Mouse (Mus musculus): ENCODE data around the gene Ulk2.
"Not testable (repeated sequence)": the region's sequence is repeated elsewhere in the genome, so short reads cannot be mapped to it uniquely, and the experiment has no call there.

The Ulk2 gene

DNA sequence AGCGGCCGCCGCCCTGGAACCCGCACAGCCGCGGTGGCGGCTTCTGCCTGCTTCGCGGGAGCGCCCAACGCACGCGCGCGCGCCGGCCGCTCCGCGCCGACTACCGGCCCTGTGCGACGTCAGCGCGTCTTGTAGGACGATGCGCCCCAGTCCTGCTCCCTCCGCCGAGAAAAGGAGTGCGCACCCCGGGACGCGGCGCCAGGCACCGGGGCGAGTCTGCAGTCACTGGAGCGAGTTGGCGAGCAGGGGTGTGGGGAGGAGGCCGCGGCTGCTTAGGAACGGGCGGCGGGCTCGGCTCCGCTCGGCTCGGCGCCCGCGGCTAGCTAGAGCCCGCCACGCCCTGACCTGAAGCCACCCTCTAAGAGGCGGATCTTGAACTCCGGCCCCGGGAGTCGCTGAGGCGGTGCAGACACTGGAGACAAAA is at the start of gene Ulk2:
Gene Ulk2 (minus strand): TSS at position 86 of the 424 bp plus-strand sequence.
- DNase-seq (ENCODE audit: low spot score) = peak; percentile 87

DNA sequence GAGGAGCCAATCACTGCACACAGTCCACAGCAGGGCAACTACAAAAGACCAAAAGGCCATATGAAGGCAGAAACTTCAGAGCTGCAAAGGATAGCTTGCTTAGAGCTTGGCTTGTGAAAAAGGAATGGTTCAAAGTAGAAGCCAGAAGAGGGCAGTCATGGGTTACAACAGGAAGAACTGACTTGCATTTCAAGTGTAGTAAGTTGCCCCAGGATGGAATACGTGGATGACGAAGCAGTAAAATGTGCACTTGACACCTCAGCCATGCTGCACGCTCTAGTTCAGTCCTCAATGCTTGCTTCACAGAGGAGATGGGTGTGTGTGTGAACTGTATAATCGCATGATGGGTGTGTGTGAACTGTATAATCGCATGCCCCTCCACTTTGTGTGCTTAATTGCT is 27.3 kb upstream of the Ulk2 start:
- DNase-seq (ENCODE audit: low spot score) = no peak

DNA sequence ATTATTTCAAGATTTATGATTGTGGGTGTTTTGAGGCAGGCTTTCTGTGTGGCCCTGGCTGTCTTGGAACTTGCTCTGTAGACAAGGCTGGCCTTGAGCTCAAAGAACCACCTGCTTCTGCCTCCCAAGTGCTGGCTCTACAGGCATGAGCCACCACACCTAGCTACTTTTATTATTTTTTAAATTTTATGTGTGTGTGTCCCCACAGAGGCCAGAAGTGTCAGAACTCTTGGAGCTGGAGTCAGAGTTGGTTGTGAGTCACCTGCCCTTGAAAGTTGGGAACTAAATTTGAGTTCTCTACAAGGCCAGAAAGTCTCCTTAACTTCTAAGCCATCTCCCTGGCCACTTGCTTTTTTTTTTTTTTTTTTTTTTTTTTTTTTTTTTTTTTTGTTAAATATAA is 25.0 kb upstream of the Ulk2 start:
- DNase-seq (ENCODE audit: low spot score) = no peak

DNA sequence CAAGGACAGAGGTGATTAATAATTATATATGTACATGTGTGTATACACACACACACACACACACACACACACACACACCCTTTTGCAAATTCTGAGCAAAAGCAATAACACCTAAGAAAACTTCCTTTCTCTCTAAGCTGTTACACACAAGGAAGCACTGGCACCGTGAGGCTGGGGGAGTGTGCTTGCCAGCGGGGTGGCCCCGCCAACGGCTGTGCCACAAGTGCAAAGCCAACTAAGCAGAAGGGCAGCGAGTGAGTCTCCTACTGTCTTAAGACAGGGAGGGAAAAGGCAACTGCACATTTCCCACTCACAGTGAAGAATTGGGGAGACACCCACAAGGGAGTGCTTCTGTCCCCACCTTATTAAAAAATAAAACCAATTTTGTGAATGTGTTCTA is 17.0 kb upstream of the Ulk2 start:
- no peak for DNase-seq (ENCODE audit: low spot score)

DNA sequence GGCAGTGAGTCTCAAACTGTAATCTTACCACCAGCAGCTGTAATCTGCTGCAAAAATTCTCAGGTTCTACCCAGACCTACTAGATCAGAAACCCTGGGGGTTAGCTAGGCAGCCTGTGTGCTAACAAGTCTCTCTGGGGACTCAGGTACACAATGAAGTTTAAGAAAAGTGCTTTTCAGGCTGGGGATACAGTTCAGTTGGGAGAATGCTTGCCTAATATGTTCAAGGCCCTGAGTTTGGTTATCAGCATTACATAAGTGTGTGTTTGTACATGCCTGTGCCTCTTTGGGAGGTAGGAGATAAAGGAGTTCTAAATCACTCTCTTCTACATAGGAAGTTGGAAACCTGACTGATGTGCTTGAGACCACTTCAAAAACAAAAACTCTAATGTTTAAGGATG is 12.0 kb upstream of the Ulk2 start:
- no peak for DNase-seq (ENCODE audit: low spot score)

DNA sequence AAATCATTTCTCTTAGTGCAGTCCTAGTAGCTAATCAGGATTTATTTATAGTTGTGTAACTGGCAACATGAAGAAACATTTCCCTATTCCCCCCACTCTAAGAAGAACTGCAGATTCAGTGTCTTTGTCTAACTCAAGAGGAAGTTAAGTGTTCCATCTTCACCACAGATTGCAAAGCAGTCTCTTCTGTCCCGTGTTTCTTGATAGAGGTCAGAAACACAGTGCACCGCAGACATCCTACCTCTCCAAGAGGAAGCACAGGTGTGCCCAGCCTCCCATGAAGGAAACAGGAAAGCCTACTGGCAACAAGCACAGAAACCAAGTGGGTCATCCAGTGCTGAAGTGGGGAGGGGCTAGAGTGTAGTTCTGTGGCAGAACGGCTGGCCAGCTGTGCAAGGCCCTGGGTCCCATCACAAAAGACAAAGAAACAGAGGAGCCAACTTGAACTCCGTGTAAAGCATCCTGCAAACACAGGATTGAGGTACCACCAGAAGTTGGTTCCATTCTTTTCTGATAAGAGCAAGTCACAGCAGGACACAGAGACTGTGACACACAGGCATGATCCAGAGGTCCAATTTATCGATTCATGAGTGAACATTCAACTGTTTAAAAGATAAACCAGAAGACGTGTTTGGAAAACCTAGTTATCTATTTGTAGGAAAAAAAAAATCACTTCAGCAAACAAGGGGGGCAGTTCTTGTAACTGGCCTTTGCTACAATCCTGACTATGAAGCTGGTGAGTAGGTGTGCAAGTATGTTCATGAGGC is 7.1 kb upstream of the Ulk2 start:
- DNase-seq (ENCODE audit: low spot score) = no peak

DNA sequence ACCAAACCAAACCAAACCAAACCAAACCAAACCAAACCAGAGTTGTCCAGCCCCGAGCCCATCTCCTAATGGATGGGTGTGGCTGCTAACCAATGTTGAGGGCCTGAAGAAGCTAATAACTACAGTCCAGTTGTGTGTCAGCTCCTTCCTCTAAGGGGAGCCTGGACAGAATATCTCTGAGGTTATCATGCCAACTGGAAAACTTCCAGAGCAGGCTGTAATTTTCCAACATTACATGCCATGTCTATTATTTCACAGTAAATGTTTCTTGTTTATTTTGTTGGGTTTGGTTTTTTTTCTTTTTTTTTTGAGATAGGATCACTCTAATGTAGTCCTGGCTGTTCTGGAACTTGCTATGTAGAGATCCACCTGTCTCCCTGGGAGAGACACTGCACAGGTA is 4.4 kb upstream of the Ulk2 start:
- DNase-seq (ENCODE audit: low spot score) = no peak

DNA sequence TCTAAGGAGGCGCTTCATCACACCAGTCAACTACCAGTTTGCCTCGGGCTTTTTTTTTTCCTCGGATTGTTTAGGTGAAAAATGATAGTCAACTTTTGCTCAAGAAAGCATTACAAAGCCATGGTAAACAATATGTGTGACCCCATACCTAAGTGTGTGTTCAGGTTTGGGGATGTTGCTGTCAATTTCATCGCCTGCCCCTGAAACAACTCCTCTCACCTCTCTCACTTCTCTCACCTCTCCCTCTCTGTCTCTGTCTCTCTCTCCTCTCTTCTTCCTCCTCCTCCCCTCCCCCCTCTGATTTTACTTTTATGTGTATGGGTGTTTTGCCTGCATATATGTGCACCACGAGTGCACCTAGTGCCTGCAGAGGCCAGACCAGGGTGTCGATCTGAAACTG is 666 bp upstream of the Ulk2 start:
- DNase-seq (ENCODE audit: low spot score) = no peak

DNA sequence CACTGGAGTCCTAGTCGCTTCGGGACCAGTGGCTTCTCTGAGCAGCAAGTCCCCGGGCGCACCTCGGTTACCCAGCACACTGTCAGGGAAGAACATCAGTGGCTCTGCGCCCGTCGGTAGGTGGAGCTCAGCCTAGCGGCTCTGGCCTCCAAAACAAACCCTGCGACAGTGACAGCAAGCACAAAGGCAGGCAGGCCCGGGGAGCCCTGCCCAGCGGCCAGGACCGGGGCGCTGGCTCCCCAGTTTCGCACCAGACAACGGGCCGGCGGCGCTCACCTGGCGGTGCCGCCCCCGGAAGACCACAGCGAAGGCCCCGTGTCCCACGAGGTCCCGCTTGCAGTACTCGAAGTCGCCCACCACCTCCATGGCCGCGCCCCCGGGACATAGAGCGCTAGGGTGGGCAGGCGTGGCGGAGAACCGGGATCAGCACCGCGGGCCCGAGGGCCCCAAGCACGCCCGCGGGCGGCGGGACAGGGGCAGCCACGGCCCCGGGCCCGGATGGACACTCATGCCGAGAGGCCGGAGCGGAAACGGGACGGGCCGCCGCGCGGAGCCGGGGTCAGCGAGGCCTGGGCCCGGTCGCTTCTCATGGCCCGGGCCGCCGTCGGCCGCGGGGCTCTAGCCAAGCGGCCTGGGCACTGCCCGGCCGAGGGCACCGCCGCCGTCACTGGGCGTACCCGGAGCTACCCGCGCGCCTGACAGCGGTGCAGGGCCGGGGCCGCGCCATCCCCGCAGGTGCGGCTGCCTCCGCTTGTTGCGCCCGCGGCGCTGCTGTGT is 474 bp downstream of the Ulk2 start:
- DNase-seq (ENCODE audit: low spot score) = peak; percentile 43

DNA sequence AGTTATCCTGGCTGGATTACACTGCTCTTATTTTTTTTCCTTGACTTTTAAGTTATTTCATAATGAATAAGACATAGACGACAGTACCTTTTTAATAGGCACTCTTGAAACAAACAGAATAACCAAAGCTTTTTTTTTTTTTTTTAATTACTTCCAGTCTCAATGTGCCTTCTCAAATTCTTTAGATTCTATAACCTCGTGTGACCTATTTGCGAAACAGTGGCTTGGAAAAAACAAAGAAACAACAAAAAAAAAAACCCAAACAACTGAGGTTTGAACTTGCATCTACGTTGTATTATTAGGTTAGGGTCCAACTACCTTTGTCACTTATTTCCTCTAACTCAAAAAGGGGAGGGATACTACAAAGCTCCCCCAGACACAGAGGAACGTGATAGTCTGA is 1.2 kb downstream of the Ulk2 start:
- no peak for DNase-seq (ENCODE audit: low spot score)

DNA sequence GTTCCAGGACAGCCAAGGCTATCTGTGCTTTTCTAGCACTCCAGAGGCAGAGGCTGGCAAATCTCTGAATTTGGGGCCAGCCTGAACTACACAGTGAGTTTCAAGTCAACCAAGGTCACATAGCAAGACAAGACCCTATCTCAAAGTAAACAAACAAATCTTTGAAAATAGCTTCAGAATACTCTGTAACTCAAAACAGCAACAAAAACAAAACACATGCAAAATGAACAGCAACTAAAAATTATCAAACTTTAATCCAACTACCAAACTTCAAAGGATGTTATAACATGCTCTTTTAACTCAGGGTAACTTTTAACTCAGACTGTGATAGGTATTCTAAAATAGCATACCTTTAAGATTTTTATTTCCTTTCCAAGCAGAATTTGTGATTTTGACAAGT is 2.0 kb downstream of the Ulk2 start:
- no peak for DNase-seq (ENCODE audit: low spot score)

DNA sequence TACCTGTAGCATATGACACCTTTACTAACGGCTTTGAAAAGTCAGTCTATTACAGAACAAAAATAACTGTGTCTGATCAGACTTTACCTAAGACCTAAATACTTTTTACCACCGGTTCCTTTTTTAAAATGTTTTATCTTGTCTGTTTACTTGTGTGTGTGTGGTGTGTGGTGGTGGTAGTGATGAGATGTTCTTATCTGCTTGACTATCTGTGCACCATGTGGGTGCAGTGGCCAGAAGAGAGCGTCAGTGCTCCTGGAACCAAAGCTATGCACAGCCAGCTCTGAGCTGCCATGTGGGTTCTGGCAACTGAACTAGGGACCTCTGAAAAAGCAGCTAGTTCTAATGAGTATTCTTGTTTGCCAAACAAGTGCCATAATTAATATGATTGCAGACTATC is 3.7 kb downstream of the Ulk2 start:
- no peak for DNase-seq (ENCODE audit: low spot score)

DNA sequence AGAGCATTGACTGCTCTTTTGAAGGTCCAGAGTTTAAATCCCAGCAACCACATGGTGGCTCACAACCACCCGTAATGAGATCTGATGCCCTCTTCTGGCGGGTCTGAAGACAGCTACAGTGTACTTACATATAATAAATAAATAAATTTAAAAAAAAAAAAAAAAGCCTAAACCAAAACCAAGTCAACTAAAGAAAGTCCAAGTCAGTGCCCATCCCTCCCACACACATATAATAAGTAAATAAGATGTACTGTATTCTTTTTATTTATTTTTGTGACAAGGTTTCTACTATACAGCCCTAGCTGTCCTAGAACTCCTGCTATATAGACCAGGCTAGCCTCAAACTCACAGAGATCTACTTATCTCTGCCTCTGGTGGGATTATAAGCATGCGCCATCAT is 14.2 kb downstream of the Ulk2 start:
- not testable (repeated sequence) for DNase-seq (ENCODE audit: low spot score)

DNA sequence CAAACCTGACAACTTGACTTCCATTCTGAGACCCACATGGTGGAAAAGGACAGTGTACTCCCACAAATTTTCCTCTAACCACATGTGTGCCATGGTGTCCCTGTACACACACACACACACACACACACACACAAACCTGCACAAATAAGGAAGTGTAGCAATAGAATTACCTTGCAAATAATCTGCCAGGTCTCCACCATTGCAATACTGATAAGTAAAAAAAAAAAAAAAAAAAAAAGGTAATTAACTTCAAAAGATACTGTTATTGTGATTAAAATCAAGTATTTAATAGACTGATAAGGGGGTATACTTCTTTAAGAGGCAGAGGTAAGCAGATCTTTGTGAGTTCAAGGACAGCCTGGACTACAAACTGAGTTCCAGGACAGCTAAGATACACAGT is 14.9 kb downstream of the Ulk2 start:
- DNase-seq (ENCODE audit: low spot score) = no peak

DNA sequence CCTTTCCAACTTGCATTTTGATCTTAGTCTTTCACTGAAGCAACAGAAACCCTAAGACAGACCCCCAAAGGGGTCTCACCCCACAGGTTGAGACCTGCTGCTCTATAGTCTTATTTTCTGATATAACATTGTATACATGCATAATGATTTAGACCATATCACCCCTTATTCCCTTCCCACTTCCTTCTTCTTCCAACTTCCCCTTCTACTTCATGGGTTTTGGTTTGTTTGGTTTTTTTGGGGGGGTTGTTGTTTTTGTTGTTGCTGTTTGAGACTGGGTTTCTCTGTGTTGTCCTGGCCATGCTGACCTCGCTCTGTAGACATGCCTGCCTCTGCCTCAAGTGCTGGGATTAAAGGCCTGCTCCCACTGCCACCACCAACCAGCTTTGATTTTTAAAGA is 15.7 kb downstream of the Ulk2 start:
- no peak for DNase-seq (ENCODE audit: low spot score)

DNA sequence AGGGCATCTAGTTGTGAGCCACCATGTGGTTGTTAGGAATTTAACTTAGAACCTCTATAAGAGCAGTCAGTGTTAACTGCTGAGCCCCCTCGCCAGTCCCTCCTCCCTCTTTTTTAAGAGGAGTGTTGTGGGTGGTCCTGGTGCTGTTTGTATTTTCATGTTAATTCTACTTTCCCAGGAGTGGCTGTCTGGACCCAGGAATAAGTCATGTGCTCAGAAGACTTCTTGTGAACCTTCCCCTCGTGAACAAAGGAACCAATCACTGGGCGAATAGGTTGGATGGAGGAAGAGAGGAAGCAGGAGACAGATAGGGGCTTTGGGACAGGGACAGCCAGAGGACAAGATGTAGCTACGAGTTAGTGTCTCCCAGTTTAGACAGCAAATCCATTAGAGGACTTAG is 45.1 kb downstream of the Ulk2 start:
- DNase-seq (ENCODE audit: low spot score) = no peak

DNA sequence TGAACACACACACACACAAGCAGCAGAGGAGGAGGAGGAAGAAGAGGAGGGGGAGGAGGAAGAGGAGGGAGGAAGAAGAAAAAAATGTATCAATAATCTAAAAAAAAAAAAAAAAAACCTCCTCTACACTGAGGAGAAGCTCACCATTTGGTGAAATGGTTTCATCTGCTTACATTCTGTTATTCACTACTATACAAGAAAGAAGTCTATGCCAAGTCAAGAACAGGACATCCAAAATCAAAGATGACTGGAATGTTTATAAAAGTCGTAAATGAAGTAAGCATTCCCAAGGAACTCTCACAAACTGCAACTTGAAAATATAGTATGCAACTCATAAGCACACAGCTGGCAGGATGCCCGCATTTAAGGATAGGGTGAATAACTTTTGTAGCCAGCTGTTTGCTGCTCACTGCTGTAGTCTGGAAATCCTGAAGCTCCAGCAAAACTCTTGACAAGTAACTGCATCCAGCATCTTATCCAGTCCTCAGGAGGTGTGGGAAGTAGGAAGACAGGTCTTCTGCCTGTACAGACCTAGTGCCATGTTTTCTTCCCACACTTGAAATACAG is 46.2 kb downstream of the Ulk2 start:
- DNase-seq (ENCODE audit: low spot score) = no peak

DNA sequence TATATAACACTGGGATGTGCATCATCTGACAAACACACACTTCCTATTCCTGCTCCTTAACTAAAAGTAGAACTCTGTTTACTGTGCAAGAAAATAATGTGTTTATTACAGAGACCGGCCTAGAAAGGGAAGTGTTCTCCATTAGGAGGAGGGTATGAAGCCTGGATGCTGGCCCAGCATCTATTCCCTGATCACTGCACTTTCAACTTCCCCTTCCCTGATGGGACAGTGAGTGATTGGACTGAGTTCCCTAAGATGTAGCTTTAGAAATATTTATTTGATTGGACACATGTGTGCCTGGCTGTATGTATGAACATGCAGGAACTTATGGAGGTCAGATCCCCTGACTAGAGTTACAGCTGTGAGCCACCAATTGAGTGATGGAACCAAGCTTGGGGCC is 61.4 kb downstream of the Ulk2 start:
- DNase-seq (ENCODE audit: low spot score) = no peak

DNA sequence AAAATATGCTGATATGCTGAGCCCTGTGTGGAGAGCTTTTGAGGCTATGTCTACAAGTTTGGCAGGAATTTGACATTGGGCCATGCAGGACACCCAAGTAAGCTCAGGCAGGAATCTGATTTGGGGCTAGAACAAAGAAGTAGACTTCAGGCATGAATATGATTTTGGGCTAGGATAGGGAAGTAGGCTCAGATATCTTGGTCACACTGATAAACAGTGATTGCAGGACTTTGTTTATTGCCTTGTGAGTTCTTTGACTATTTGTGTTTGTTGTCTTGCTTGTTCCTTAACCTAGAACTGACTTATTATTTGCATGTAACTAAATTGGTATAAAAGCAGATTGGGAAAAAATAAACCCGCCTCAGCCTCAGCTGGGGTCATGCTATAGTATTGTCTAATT is 66.3 kb downstream of the Ulk2 start:
- no peak for DNase-seq (ENCODE audit: low spot score)

DNA sequence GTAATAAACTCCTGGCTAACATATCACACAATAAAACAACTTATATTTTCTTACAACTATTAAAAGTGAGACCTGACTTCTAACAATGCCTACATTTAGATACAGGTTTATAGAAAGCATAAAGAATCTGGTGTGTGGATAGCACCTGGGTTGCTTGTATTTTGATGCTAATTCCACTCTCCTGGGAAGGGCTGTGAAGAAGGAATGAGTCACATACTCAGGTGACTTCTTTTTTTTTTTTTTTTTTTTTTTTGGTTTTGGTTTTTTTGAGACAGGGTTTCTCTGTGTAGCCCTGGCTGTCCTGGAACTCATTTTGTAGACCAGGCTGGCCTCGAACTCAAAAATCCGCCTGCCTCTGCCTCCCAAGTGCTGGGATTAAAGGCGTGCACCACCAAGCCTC is 72.3 kb downstream of the Ulk2 start:
- not testable (repeated sequence) for DNase-seq (ENCODE audit: low spot score)

DNA sequence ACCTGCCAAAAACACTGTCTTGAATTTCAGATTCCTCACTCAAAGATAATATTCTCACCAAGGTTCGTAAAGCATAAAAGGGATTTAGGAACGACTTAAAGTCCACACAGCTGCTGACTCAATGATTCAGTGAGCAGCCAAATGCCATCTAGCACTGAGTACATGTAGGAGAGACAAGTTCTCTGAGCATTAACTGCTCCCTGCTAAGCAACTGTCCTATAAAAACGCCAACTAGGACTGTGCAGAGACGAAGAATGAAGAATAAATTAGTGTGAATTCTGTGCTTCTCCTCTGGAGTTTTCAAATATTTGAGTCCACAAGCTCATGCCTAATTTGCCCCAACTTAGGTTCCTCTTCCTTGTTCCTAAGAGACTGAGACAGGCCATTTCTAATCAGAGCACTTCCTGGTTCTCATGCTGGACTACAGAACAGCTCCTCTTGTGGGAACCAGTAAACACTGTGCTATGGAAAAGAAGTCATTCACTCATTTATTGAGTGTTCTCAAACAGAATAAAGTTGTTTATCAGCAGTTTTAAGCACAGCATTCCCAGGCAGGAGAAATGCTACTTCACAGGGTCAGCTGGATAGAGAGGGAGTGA is 80.2 kb downstream of the Ulk2 start:
- DNase-seq (ENCODE audit: low spot score) = no peak

DNA sequence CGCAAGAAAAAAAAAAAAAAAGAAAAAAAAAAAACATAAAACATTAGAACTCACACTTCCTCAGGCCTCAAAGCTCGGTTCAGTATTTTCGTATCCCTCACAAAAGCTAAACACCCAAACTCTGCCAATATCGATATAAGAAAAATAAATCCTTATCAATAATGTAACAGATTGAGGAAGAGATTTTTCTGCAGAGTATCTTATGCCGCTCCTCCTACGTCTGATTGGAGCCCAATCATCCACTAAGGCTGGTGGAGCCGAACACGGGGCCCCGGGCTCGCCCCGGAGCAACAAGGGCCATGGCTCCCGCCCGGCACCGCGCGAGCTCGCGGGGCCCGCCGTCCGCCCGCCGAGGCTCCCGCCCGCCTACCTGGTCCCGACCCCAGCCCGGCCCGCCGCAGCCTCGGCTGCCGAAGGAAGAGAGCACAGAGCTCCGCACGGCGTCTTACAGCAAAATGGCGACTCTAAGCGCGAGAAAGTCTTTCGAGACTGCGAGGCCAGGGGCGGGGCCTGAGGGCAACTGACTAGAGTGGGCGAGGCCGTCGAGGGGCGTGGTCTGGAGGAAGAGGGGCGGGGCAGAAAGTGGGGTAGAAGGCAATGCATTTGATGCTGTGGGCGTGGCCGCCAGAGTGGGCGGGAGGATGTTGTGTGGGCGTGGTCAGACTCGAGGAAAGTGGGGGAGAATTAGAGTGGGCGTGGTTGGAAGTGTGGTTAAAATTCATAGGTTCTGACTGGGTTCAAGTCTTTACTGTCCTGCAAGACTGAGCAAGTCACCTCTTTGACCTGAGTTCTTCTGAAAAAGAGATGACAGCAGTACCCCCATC is 93.1 kb downstream of the Ulk2 start, which contains the start of gene Prpsap2:
Gene Prpsap2 (minus strand): TSS at position 505 of the 824 bp plus-strand sequence.
- DNase-seq (ENCODE audit: low spot score) = peak; percentile 100
